Mouse (Mus musculus) megakaryocyte, adult 5-6 weeks (primary cell): ENCODE data around the gene Tfip11. TPM values are rescaled to one million over a fixed set of nuclear protein-coding genes. Genes with fewer than 3 reads are reported as not detected.
"Not testable (repeated sequence)": the region's sequence is repeated elsewhere in the genome, so short reads cannot be mapped to it uniquely, and the experiment has no call there.

ENCODE experiments used
- ATAC-seq: 2 replicates; pipeline ENCODE4 v1.8.0; 2016; ENCODE audit warnings: mild to moderate bottlenecking, inconsistent platforms; ENCODE audit not compliant: poor library complexity, severe bottlenecking
- total RNA-seq, 2 experiments: library from RNA; stranded (forward) in 1 of 2; stranded (reverse) in 1 of 2; fragments of 153-499, 151-499 nt in 1 of 2; fragments of 221-1000, 200-1000 nt in 1 of 2; gene quantifications; 2 replicates each; pipeline versions ENCODE4 v1.2.3 to v1.2.4; 2015 to 2017

Gene Tfip11
- total RNA-seq, 2 experiments from 2014 or later, result 11.6 to 11.7 TPM

- not testable (repeated sequence) for ATAC-seq
These were observed 6.8 kb upstream of the Tfip11 start for GRCm38 (mm10) chr5:112319343-112319742.

GRCm38 (mm10) chr5:112320379-112320778 lies 5.8 kb upstream of the Tfip11 start:
- ATAC-seq, result no peak

- ATAC-seq, result no peak
These were observed 5.2 kb upstream of the Tfip11 start for GRCm38 (mm10) chr5:112320936-112321335.

GRCm38 (mm10) chr5:112321376-112321775 lies 4.8 kb upstream of the Tfip11 start:
- ATAC-seq, result no peak

GRCm38 (mm10) chr5:112323246-112323645 lies 2.9 kb upstream of the Tfip11 start:
- ATAC-seq, result no peak

GRCm38 (mm10) chr5:112324637-112325545 lies 1.3 kb upstream of the Tfip11 start:
- ATAC-seq, result peak; percentile 74

- 0 out of 2 replicates have a peak, but pooled peaks have one; percentile 4 for ATAC-seq
These were observed 370 bp downstream of the Tfip11 start for GRCm38 (mm10) chr5:112326446-112327009.

GRCm38 (mm10) chr5:112327854-112328253 lies 1.7 kb downstream of the Tfip11 start:
- ATAC-seq, result no peak

- ATAC-seq, result no peak
These were observed 3.8 kb downstream of the Tfip11 start for GRCm38 (mm10) chr5:112329805-112330564.

GRCm38 (mm10) chr5:112335473-112335872 lies 9.3 kb downstream of the Tfip11 start:
- peak; percentile 84 for ATAC-seq

GRCm38 (mm10) chr5:112337004-112337403 lies 10.8 kb downstream of the Tfip11 start:
- no peak for ATAC-seq

- no peak for ATAC-seq
These were observed 13.1 kb downstream of the Tfip11 start for GRCm38 (mm10) chr5:112339215-112339614.

- ATAC-seq, result peak; percentile 87
These were observed 16.5 kb downstream of the Tfip11 start, which contains the start of the genes Srrd and Hps4 for GRCm38 (mm10) chr5:112342463-112343204. Srrd (minus strand) TSS chr5:112343040. Hps4 (plus strand) TSS chr5:112343083.

- peak; percentile 45 for ATAC-seq
These were observed 17.0 kb downstream of the Tfip11 start for GRCm38 (mm10) chr5:112343205-112343595.

- ATAC-seq, result peak; percentile 34; the same call in 1 of the 2 replicates
These were observed 18.2 kb downstream of the Tfip11 start for GRCm38 (mm10) chr5:112344092-112344960.

- ATAC-seq, result no peak
These were observed 20.2 kb downstream of the Tfip11 start for GRCm38 (mm10) chr5:112346211-112346965.

GRCm38 (mm10) chr5:112349169-112349568 lies 23.0 kb downstream of the Tfip11 start:
- no peak for ATAC-seq

GRCm38 (mm10) chr5:112355493-112355892 lies 29.3 kb downstream of the Tfip11 start:
- peak; percentile 75 for ATAC-seq

GRCm38 (mm10) chr5:112355910-112356309 lies 29.8 kb downstream of the Tfip11 start, which contains the start of gene Gm6583:
Gm6583 (minus strand) TSS chr5:112356033.
- no peak for ATAC-seq
